Mouse (Mus musculus) urinary bladder, postnatal 14 days (tissue): ENCODE results near the gene Myrip.
"Not testable (repeated sequence)": the region's sequence is repeated elsewhere in the genome, so short reads cannot be mapped to it uniquely, and the experiment has no call there.

Source experiments
- DNase-seq: peaks from one replicate; pipeline ENCODE4 v3.0.0; 2021; ENCODE audit warnings: low spot score

Gene Myrip

DNA sequence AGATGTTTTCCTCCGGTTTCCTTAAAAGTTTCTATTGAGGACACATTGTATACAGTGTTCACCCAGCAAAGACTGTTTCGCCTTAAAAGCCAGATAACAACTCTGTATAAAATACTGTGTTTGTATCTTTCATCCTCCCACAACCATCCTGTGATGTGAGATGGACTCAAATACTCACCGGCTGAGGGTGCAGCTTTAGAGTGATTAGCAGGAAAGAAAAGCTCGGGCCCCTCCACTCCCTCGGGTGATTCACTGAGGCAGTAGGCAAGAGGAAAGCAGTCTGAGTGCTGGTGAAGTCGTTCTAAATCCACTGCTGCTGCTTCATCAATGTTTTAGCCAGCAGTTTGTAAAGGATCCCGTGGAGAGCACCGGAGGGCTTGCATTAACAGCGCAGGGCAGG is 93.9 kb downstream of the Myrip start:
- DNase-seq, result no peak

GRCm38 (mm10) chr9:120396579-120397185 is 95.4 kb downstream of the Myrip start:
- no peak for DNase-seq

GRCm38 (mm10) chr9:120398289-120398688 is 97.0 kb downstream of the Myrip start:
- no peak for DNase-seq

DNA sequence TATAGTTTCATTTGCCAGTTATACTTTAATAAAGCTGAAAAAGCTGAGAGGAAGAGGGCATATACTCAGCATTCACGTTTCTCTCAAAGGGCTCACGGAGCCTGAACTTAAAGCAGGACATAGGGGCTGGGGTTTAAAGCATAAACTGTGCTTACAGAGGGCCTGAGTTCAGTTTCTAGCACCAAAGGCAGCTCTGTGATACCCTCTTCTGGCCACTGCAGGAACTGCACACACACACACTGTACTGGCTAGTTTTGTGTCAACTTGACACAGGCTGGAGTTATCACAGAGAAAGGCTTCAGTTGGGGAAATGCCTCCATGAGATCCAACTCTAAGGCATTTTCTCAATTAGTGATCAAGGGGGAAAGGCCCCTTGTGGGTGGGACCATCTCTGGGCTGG is 98.2 kb downstream of the Myrip start:
- not testable (repeated sequence) for DNase-seq

GRCm38 (mm10) chr9:120402368-120402767 is 101.1 kb downstream of the Myrip start:
- no peak for DNase-seq

DNA sequence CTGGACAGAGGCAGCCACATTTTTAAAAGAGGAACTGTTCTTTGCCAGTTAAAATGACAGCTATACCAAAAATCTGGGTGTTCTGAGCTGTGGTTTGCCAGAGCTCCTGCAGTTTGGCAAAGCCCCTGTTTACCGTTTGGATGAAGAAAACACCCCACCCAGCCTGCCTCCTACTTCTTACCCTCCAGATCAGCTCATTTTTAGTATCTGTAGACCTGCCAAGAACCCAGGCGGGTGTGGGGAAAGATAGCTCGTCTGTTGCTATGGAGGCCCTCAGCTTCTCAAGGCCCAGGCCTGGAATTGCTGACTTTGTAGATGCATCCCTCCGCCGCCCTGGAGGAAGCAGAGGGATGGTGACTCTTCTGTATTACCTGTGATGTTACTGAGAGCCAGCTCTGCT is 102.3 kb downstream of the Myrip start:
- no peak for DNase-seq

GRCm38 (mm10) chr9:120409663-120410181 is 108.4 kb downstream of the Myrip start:
- DNase-seq, result no peak

GRCm38 (mm10) chr9:120410421-120410820 is 109.1 kb downstream of the Myrip start:
- peak; percentile 68 for DNase-seq

GRCm38 (mm10) chr9:120415504-120415903 is 114.2 kb downstream of the Myrip start:
- DNase-seq, result peak; percentile 75

- DNase-seq, result peak; percentile 26
These were observed 114.8 kb downstream of the Myrip start for GRCm38 (mm10) chr9:120416151-120416550.

- no peak for DNase-seq
These were observed 115.4 kb downstream of the Myrip start for GRCm38 (mm10) chr9:120416729-120417128.

- no peak for DNase-seq
These were observed 117.3 kb downstream of the Myrip start for GRCm38 (mm10) chr9:120418582-120418981.

DNA sequence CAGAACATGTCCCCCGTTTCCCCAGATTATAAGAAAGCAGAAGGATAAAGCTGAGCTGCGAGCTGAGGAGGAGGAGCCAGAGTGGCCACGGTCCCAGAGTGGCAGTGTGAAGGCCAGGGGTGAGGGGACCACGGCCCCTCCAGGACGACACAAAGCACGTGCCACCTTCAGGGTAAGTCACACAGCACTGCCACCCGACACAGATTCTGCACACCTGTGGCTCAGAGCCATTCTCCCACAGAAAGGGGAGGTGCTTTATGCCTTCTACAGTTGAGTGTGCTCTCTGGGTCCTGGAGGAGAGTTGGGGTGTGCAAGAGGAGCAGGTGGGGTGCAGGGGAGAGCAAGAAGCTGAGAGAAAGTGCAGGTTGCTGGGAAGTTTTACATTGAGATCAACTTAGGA is 123.3 kb downstream of the Myrip start:
- no peak for DNase-seq

DNA sequence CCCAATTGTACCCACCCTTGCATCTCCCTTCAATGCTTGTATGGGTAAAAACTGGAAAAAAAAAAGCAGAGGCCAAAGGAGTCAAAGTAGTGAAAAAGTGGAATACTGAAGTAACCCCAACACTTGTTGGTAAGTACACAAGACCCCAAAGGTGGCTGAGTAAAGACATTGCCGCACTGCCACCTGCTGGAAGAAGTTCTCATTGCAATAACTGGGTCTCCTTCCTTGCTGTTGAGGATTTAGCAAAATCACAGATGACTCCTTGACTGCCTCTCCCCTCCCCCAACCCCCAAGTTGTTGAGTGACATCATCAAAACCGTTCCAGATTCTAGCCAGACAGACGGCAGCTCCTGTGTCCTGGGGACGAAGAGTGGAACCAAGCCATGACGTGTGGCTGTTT is 124.5 kb downstream of the Myrip start:
- peak; percentile 61 for DNase-seq

- no peak for DNase-seq
These were observed 126.9 kb downstream of the Myrip start for GRCm38 (mm10) chr9:120428181-120428580.

DNA sequence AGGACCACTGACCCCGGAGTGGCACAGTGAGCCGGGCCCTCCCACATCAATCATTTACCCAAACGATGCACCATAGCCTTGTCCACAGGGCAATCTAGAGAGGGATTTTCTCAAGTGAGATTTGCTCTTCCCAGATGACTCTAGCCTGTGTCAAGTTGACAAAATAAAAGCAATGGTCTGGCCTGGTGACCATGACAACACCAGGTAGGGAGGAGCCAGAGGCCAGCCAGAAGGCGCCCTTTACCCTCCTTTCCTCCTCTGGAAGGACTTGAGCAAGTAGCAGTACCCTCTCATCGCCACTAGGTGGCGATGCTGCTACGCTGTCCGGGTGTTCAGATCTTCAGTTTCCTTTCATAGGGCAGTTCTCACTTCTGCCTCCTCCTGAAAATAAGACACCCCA is 132.4 kb downstream of the Myrip start:
- peak; percentile 58 for DNase-seq

DNA sequence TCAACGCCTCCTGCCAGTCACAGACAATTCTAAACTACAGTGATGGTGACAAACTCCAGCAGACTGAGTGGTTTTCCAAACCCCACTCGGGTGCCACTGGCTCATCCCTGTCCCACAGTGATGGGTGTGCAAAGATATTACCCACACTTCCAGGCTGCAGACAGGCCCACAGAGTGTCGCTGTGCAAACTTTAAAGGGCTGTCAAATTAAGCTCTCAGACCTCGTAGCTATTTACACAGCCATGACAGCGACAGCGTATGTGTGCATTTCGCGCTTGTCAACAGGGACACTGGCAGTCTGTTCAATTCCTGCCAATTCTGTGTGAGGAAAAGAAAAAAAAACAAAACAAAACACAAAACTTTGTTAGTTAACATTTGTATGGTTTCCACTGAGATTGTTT is 134.5 kb downstream of the Myrip start:
- no peak for DNase-seq

- DNase-seq, result no peak
These were observed 135.5 kb downstream of the Myrip start for GRCm38 (mm10) chr9:120436854-120437253.

DNA sequence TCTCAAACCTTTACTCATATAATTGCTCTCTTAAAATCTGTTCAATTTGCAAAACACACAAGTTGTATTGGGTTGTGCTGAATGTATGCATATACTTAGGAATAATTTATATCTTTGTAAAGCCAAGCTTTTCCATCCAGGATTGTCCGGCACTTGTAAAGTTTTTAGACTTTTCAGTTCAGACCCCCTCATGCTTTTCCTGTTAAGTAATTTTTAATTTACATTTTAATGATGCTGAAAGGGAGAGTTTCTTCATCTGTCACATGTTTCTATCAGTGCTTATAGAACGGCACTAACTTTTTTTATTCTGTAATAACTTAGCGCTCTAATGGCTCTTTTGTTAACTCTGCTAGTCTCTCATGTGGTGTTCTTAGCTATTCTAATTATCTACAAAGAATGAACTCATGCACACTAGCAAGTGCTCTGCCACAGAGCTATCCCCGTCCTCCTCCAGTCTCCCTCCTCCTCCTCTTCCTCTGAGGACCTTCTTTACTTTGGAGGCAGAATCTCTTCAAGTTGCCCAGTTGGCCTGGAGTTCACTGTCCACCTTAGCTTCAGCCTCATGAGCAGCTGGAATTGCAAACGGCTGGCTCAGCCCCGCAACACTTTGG is 136.1 kb downstream of the Myrip start:
- no peak for DNase-seq

DNA sequence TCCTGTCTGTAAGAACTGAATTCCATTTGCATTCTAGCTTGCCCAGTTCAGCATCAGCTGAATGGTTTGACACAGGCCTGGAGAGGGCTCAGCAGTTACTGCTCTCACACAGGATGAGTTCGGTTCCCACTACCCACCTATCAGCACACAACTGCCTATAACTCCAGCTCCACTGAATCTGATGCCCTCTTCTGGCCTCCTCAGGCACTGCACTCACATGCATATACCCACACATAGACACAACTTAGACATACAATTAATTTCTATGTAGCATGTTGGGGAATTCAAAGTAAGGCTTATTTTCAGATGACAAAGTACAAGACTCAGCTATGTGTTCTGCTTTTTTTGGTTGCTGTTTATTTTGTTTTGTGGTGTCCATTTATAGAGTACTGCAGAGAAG is 137.0 kb downstream of the Myrip start:
- no peak for DNase-seq

- DNase-seq, result no peak
These were observed 137.5 kb downstream of the Myrip start for GRCm38 (mm10) chr9:120438781-120439180.

- no peak for DNase-seq
These were observed 143.3 kb downstream of the Myrip start for GRCm38 (mm10) chr9:120444642-120445041.

DNA sequence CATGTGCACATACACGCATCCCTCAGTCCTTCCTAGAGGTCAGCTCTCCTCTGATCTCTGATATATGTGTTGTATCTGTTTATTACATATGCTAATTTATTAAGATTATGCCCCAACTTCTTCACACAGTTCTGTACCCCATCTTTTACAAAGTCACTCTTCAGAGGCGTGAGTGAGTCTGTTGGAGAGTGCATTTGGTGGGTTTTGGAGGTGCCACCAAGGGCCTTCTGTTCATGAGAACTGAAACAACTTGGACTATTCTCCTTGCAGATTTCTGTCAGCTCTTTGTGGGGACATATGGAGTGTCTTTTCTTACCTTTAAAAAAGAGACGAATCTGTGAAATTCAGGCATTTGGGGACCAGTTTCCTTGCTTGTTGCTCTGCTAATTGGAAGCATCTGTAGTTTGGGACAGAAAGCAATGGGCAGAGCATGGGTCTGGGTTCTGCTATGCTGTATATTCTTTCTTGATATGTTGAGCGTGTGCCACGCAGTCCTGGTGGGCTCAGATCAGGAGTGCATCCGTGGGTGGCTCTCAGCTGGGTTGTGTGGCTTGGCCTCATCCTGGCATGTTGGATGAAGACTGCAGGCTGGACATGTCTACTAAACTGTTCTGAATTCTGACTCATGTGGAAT is 148.5 kb downstream of the Myrip start:
- no peak for DNase-seq
